Mouse (Mus musculus) embryonic stem cell, embryonic (primary cell): ENCODE measurements around the gene Cks1b.
"Not testable (repeated sequence)": the region's sequence is repeated elsewhere in the genome, so short reads cannot be mapped to it uniquely, and the experiment has no call there.

ENCODE experiments used
- CTCF ChIA-PET, 4 experiments: fragments of 300-600 bp in 2 of 4; fragments of 350-600 bp in 2 of 4; sonication (Branson Sonifier 250); formaldehyde crosslinking; loops; one replicate each; lab custom pipeline; 2022; ENCODE audit warnings: inconsistent platforms in 2 of 4; lab: Charles Lee
- POLR2A ChIA-PET, 4 experiments: fragments of 300-600 bp in 2 of 4; fragments of 350-600 bp in 2 of 4; sonication (Branson Sonifier 250); formaldehyde crosslinking; loops; one replicate each; lab custom pipeline; 2022; ENCODE audit warnings: antibody characterized with exemption in 4 of 4, inconsistent platforms in 1 of 4; lab: Charles Lee

Gene Cks1b

DNA sequence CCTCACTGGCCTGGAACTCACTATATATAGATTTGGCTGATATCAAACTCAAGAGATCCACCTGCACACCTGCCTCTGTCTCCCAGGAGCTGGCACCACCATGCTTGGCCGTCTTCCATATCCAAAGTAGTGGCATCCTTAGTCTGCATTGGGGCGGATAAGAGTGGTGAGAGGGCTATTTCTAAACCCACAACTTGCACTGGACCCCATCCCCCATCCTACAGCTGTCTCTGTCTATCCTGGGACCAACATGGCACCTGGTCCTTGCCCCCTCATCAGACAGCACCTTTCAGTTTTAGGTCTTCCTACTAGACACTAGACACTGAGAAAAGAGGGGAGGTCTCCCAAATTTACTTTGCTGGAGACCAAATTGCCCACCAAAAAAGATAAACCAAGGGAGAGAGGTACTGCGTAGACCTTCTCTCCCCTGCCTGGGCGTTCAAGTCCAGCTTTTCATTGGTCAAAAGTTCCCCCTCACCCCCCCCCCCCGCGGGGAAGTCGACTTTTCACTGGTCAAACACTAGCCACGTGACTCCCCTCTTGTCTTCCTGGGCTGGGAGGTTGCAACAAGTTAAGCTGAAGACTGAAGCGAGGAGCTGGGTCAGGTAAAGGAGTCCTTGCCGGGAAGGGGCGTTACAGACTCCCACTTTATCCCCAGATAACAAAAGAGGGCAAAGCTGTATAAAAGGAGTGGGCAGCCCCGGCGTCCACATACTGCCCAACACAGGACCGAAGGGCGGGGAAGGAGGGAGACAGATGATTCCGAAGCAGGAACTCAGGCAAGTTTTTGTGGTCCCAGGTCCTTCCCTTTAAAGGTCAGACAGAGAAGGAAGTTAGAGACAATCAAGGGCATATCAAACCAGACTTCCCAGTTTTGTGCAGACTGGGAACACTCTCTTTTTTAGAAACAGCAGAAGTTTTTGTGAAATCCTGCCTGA lies 18.3 kb upstream of the Cks1b start, which contains the start of gene Pbxip1:
TSS of gene Pbxip1 (plus strand) at position 531 of the 938 bp plus-strand sequence.
- POLR2A ChIA-PET, result interaction anchor here (0.6 to 10.3 kb wide), 71 partner anchors 10 to 1676 kb away, joined by 3 to 82 read pairs (median 4); partner anchors contain the start of genes Pmvk (in 3 of the 4), Cks1b (in 2 of the 4), Kcnn3 (in 2 of the 4) and Shc1 (in 2 of the 4)

DNA sequence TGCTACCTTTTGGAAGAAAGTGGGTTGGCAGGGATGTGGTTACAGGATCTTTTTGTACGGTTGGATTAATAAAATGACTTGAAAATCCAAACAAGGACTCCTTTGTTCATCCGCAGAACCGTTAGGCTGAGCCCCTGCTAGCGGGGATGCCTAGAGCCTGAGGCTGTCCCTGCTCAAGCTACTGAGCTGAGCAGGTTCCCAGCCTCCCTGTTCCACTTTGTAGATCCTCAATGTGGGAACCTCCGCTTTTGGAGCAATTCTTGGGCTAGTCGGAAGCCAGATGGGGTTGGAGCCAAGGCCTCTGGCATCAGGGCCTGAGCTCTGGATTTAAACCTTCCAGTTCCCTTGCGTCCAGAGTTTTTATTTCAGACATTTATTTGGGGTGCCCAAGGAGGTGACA lies 16.9 kb upstream of the Cks1b start:
- POLR2A ChIA-PET, result interaction anchor here in 3 of 4 experiments (0.7 to 10.3 kb wide), 19 partner anchors 9 to 338 kb away, joined by 3 to 82 read pairs (median 4); partner anchors contain the start of genes Flad1 (in 2 of the 3), Cks1b (in 1 of the 3), Shc1 (in 1 of the 3) and Zbtb7b (in 1 of the 3)
- CTCF ChIA-PET, result interaction anchor here (0.7 to 1.7 kb wide), 9 partner anchors 10 to 434 kb away, joined by 3 to 5 read pairs (median 3); no protein-coding TSS in a partner anchor

More for the DNA sequence above, 18.3 kb upstream of the Cks1b start, which contains the start of gene Pbxip1:
- CTCF ChIA-PET, result interaction anchor here (0.5 to 2.4 kb wide), 35 partner anchors 11 to 1025 kb away, joined by 3 to 28 read pairs (median 4); partner anchors contain the start of genes Cks1b (in 1 of the 4), Krtcap2 (in 1 of the 4) and Shc1 (in 1 of the 4)

DNA sequence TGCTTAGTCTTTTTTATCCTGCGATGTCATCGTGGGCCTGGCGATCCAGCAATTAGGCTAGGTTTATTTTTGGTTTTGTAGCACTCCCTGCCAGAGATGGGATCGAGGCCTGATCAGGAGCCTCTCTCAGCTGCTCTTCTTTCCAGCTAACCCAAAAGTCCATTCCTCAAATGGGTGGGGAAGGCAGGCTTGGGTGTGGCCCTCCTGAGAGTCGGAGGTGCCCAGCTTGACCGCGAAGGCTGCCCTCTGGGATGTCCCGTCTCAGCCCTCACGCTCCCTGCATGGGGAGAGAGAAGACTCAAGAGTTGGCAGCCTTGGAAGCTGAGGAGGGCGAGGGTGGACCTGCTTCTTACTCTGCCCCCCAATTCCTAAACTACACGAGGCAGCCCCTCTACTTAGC lies 16.3 kb upstream of the Cks1b start:
- CTCF ChIA-PET, result interaction anchor here in 3 of 4 experiments (0.6 to 1.7 kb wide), 6 partner anchors 13 to 884 kb away, joined by 3 to 5 read pairs (median 4); no protein-coding TSS in a partner anchor
- POLR2A ChIA-PET, result interaction anchor here in 3 of 4 experiments (0.7 to 10.3 kb wide), 21 partner anchors 9 to 338 kb away, joined by 3 to 82 read pairs (median 4); partner anchors contain the start of genes Flad1 (in 2 of the 3), Cks1b (in 1 of the 3), Shc1 (in 1 of the 3) and Zbtb7b (in 1 of the 3)

DNA sequence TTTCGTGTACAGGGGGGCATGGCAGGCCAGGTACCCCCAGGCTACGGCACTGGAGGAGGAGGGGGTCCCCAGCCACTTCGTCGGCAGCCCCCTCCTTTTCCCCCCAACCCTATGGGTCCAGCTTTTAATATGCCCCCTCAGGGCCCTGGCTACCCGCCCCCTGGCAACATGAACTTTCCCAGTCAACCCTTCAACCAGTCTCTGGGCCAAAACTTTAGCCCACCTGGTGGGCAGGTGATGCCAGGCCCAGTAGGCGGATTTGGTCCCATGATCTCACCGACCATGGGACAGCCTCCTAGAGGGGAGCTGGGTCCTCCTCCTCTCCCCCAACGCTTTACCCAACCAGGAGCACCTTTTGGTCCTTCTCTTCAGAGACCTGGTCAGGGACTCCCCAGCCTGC lies 14.4 kb upstream of the Cks1b start:
- ChIA-PET POLR2A (interaction anchor here in 3 of 4 experiments (0.8 to 10.3 kb wide), 15 partner anchors 9 to 54 kb away, joined by 3 to 99 read pairs (median 5); partner anchors contain the start of genes Cks1b (in 1 of the 3), Flad1 (in 1 of the 3) and Shc1 (in 1 of the 3)), CTCF (interaction anchor here in 1 of 4 experiments (0.7 to 3.4 kb wide), 3 partner anchors 11 to 36 kb away, joined by 3 to 23 read pairs (median 3); no protein-coding TSS in a partner anchor)

DNA sequence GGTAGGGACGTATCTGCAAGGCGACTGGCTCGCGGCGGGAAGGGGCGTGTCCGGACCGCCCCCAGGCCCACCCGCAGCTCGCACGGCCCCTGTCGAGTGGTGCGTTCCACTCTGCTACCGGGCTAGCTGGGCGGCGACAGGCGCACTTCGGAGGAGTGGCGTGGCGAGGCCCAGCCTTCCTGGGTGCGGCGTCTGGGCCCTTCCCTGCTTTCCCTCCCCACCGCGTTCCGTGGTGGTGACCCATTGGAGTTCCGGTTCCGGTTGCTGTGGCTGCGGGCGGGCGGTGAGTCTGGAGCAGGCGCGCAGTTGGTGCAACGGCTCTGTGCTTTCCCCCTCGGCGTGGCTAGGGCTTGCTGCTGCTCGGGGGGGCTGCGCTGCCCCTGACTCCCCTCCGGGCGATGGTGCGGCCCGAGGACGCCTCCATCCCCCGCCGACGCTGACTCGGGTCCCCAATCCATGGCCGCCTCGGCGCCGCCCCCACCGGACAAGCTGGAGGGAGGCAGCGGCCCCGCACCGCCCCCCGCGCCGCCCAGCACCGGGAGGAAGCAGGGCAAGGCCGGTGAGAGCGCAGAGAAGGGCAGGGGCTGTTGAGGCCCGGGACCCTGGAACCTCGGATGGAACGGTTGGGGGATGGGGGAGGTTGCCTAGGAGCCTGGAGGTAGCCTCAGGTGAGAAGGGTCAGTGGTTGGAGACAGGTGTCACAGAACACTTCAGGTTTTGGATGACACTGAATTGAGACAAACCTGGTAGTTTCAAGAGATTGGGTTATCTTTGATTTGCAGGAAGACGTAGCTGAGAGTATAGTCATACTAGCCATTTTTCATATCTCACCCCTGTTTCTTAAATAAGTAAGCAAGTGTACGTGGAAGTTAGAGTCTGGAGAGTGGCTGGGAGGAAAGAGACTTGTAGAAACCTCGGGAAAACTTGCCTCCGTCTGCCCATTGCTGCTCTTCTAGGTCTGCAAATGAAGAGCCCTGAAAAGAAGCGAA lies 12.3 kb upstream of the Cks1b start, which contains the start of gene Pygo2:
TSS of gene Pygo2 (plus strand) at position 44 of the 989 bp plus-strand sequence.
- POLR2A ChIA-PET, result interaction anchor here in 3 of 4 experiments (0.6 to 10.3 kb wide), 50 partner anchors 7 to 260 kb away, joined by 3 to 99 read pairs (median 4); partner anchors contain the start of genes Cks1b (in 3 of the 3), Flad1 (in 3 of the 3), Efna3 (in 2 of the 3) and Shc1 (in 2 of the 3)
- CTCF ChIA-PET, result interaction anchor here in 3 of 4 experiments (0.5 to 3.4 kb wide), 13 partner anchors 9 to 297 kb away, joined by 3 to 23 read pairs (median 5); no protein-coding TSS in a partner anchor

DNA sequence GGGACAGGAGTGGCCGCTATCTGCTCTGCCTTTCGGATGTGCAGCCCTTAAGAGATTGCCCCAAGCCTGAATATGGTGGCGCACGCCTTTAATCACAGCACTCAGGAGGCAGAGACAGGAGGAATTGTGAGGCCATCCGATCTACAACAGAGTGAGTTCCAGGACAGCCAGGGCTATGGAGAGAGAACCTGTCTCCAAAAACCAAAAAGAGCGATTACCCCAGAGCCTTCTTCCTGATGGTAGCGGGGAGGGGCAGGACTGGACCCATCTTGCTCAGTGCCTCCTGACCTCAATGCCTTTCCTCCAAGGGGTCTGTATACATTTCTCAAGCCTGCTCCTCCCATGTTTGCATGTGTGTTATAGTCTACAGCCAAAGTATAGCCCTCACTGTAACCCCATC lies 10.8 kb upstream of the Cks1b start:
- CTCF ChIA-PET, result not testable (repeated sequence)

DNA sequence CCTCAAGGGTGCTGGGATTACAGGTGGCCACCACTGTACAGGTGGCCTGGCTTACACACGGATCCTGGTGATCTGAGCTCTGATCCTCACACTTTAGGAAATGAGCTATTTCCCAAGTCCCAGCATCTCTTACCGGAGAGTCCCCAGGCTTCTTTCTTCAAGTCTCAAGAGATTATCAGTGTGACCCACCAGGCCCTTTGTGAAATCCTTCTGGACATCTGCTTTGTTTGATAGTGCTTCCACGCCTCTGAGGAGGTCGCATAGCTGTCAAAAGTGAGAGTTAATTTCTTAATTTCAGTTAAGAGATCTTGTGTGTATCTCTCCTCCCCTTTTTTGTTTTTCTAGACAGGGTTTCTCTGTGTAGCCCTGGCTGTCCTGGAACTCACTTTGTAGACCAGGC lies 7.7 kb upstream of the Cks1b start:
- ChIA-PET CTCF (interaction anchor here in 3 of 4 experiments (0.6 to 2.8 kb wide), 8 partner anchors 11 to 77 kb away, joined by 3 to 11 read pairs (median 6); partner anchors contain the start of gene Pbxip1 (in 1 of the 3)), POLR2A (interaction anchor here in 3 of 4 experiments (0.6 to 12.6 kb wide), 22 partner anchors 8 to 388 kb away, joined by 3 to 192 read pairs (median 4); partner anchors contain the start of genes Pbxip1 (in 2 of the 3), Flad1 (in 1 of the 3), Lenep (in 1 of the 3) and Pmvk (in 1 of the 3))

More for the DNA sequence above, 10.8 kb upstream of the Cks1b start:
- POLR2A ChIA-PET, result interaction anchor here in 2 of 4 experiments (1.3 to 4.0 kb wide), 3 partner anchors 8 to 27 kb away, joined by 5 to 99 read pairs (median 44); partner anchors contain the start of genes Cks1b (in 1 of the 2) and Shc1 (in 1 of the 2)

DNA sequence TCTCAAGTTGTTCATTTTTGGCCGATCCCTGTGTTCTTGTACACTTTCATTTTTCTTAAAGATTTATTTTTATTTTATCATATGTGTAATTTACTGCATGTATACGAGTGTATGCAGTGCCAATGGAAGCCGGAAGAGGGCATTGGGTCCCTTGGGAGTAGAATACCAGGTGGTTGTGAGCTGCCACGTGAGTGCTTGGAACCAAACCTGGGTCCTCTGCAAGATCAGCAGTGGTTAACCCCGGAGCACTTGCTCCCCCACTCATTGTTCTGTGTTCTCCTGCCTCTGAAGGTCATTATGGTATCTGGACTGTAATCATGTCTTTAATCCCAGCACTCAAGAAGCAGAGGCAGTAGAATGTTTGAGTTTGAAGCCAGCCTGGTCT lies 7.0 kb upstream of the Cks1b start:
- POLR2A ChIA-PET, result interaction anchor here in 3 of 4 experiments (0.7 to 12.6 kb wide), 26 partner anchors 9 to 270 kb away, joined by 3 to 192 read pairs (median 4); partner anchors contain the start of genes Pbxip1 (in 2 of the 3), Flad1 (in 1 of the 3), Lenep (in 1 of the 3) and Pmvk (in 1 of the 3)
- CTCF ChIA-PET, result interaction anchor here (0.5 to 2.8 kb wide), 12 partner anchors 10 to 170 kb away, joined by 3 to 11 read pairs (median 5); partner anchors contain the start of genes Pbxip1 (in 2 of the 4), Adam15 (in 1 of the 4) and Pmvk (in 1 of the 4)

DNA sequence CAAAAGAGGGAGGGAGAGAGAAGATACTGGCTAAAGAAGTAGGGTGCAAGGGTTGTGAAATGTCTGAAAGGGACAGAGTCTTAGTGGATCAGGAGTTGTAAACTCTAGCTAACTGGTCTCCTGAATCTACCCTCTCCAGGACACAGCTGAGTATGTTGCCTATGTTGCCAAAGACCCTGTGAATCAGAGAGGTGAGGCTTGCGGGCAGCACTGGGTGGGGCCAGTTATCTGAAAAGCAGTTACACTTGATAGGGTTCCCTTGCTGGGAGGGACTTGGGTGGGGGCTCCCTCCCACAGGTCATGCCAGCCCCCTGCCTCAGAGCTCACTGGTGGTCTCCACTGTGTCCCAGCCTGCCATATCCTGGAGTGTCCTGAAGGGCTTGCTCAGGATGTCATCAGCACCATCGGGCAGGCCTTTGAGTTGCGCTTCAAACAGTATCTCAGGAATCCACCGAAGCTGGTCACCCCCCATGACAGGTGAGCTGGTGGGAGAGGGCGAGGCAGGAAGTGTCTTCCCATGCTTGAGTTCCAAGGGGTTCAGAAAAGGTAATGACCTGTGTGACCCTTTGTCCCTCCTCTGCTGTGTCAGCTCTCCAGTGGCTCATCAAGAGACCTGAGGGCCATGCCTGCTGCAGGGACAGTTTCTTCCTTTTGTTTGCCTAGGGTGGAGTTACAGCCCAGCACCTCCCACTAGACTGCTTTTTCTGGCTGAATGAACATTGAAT lies 6.4 kb upstream of the Cks1b start:
- POLR2A ChIA-PET, result interaction anchor here in 3 of 4 experiments (0.6 to 12.6 kb wide), 24 partner anchors 8 to 1100 kb away, joined by 3 to 192 read pairs (median 4); partner anchors contain the start of genes Pbxip1 (in 2 of the 3), Flad1 (in 1 of the 3), Glmp (in 1 of the 3) and Lenep (in 1 of the 3)

DNA sequence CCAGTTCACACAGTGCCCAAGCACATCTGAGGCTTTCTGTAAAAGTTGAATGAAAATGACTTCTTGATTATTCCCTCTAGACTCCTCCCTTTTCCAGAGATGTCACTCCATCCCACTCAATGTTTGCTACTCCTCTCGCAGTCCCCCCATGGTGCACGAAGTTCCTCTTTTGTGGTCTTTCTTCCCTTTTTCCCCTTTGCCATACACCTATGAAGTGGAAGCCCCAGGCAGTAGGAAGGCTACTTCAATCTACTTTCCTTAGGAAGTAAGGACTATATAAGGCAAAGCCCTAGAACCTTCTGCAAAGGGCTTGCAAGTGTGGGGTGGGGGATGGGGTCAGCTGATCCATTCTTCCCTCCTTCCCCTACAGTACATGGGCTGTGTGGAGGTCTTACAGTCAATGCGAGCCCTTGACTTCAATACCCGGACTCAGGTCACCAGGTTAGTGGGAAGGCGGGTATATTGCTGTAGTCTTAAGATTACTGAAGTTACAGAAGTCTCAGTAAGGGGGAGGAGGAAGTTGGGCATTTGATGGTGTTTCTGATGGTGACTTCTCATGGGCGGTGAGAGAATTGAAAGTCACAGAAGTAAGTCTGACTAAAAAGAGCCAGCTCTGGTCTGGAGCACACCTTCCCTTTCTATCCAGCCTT lies 4.5 kb upstream of the Cks1b start:
- POLR2A ChIA-PET, result interaction anchor here in 3 of 4 experiments (0.7 to 12.6 kb wide), 29 partner anchors 8 to 83 kb away, joined by 3 to 192 read pairs (median 8); partner anchors contain the start of genes Flad1 (in 3 of the 3), Pygo2 (in 3 of the 3), Pmvk (in 2 of the 3) and Zbtb7b (in 2 of the 3)
- CTCF ChIA-PET, result interaction anchor here in 3 of 4 experiments (0.7 to 3.5 kb wide), 8 partner anchors 26 to 314 kb away, joined by 3 to 20 read pairs (median 6); no protein-coding TSS in a partner anchor

More for the DNA sequence above, 6.4 kb upstream of the Cks1b start:
- CTCF ChIA-PET, result interaction anchor here in 3 of 4 experiments (0.6 to 2.8 kb wide), 5 partner anchors 25 to 169 kb away, joined by 3 to 11 read pairs (median 10); partner anchors contain the start of genes Adam15 (in 1 of the 3) and Efna3 (in 1 of the 3)

DNA sequence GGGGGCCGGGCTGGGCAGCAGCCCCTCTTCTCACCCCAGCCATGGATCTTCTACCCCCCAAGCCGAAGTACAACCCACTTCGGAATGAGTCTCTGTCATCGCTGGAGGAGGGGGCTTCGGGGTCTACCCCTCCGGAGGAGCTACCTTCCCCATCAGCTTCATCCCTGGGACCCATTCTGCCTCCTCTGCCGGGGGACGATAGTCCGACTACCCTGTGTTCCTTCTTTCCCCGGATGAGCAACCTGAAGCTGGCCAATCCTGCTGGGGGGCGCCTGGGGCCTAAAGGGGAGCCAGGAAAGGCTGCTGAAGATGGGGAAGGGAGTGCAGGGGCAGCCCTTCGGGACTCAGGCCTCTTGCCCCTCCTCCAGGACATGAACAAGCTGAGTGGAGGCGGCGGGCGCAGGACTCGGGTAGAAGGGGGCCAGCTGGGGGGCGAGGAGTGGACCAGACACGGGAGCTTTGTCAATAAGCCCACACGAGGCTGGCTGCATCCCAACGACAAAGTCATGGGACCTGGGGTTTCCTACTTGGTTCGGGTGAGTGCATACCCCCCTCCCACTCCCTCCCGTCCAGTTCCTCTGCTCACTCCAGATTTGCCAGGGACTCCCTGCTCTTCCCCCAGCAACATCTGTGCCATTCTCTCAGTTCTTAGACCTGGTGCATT lies 3.8 kb upstream of the Cks1b start:
- POLR2A ChIA-PET, result interaction anchor here in 3 of 4 experiments (0.6 to 12.6 kb wide), 54 partner anchors 8 to 534 kb away, joined by 3 to 192 read pairs (median 5); partner anchors contain the start of genes Flad1 (in 3 of the 3), Pygo2 (in 3 of the 3), Pbxip1 (in 2 of the 3) and Pmvk (in 2 of the 3)
- CTCF ChIA-PET, result interaction anchor here (0.5 to 3.5 kb wide), 22 partner anchors 8 to 1376 kb away, joined by 3 to 20 read pairs (median 4); partner anchors contain the start of genes Pmvk (in 2 of the 4) and Pygo2 (in 2 of the 4)

DNA sequence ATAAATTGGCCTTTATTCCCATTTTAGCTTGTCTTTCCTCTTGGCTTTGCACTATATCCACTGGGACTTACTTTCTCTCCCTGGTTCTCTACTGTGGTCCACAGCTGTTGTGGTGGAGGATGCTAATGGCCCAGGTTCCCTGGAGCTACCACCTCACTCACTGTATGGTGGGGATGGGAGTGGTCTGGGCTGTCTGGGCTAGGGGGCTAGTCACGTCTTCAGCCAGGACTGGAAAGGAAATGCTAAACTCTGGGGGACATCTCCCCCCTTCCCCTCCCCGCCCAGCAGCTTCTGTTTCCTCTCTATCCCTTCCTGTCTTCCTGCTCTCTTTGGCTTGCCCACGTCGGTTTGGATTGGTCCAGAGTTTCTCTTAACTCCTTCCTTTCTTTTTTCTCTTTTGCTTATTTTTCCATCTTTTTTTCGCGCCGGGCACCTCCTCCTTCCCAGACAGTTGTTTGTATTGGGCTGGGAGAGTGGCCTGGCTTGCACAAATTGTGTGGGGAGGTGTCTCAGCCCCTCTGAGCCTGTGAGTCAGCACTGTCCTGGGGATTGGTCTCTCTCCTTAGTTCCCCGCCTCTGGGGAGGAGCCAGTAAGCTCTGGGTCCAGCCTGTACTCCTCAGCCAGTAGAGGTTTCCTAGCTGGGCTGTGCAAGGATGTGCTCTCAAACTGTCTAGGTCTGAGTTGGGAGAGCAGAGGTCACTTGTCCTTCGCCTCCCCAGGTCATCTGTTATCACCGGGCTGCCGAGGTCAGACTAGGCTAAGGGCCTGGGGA lies 3.0 kb upstream of the Cks1b start:
- ChIA-PET CTCF (interaction anchor here (0.5 to 3.5 kb wide), 29 partner anchors 9 to 1375 kb away, joined by 3 to 20 read pairs (median 4); partner anchors contain the start of genes Pmvk (in 2 of the 4), Pygo2 (in 2 of the 4), Flad1 (in 1 of the 4) and Pbxip1 (in 1 of the 4)), POLR2A (interaction anchor here (0.6 to 12.6 kb wide), 69 partner anchors 9 to 827 kb away, joined by 3 to 192 read pairs (median 5); partner anchors contain the start of genes Flad1 (in 3 of the 4), Pygo2 (in 3 of the 4), Pbxip1 (in 2 of the 4) and Pmvk (in 2 of the 4))
